Mouse (Mus musculus) liver, postnatal 0 days (tissue): ENCODE measurements at regions not wholly inside any gene's neighbourhood (a gene's known extent, or its start where the extent isn't known, plus 50 kb on each side); places are given as distances from the start of the nearest gene placed in this dataset.

Experiments used
- CTCF ChIP-seq: sonication (generic); IDR thresholded peaks from 2 replicates; pipeline ENCODE4 v1.5.1; 2016; ENCODE audit warnings: antibody characterized with exemption, low read depth
- EP300 ChIP-seq: IDR thresholded peaks from 2 replicates; pipeline ENCODE4 v1.6.1; 2016; ENCODE audit warnings: antibody characterized with exemption, low read depth, mild to moderate bottlenecking

GRCm38 (mm10) chr2:78530535-78530934 lies 337.4 kb upstream of the Ube2e3 start:
- TF ChIP-seq CTCF, result no peak
- no peak for TF ChIP-seq EP300
